Mouse (Mus musculus) embryonic facial prominence, embryonic 15.5 days (tissue): ENCODE measurements around the gene Ebp. TPM values are rescaled to one million over a fixed set of nuclear protein-coding genes. Genes with fewer than 3 reads are reported as not detected.
A peak's percentile ranks its signal among the peaks of the same experiment; 100 is the strongest.

ENCODE experiments used
- ATAC-seq: fragments of 200-750 bp; cut with Nextera tagmentation; 2 replicates; pipeline ENCODE4 v1.8.0; 2017; ENCODE audit warnings: low read depth, moderate TSS enrichment; ENCODE audit not compliant: insufficient number of reproducible peaks, low FRiP score, low TSS enrichment
- H3K27ac ChIP-seq: fragments of 300-500 bp; sonication (generic); replicated peaks from 2 replicates; pipeline ENCODE4 v1.5.1; 2015; ENCODE audit warnings: mild to moderate bottlenecking, inconsistent platforms
- H3K27me3 ChIP-seq: fragments of 300-500 bp; sonication (generic); 2 replicates; pipeline ENCODE4 v1.6.1; 2015; ENCODE audit warnings: inconsistent platforms
- H3K36me3 ChIP-seq: fragments of 300-500 bp; sonication (generic); 2 replicates; pipeline ENCODE4 v1.6.1; 2015; ENCODE audit warnings: mild to moderate bottlenecking, inconsistent platforms
- H3K4me1 ChIP-seq: fragments of 300-500 bp; sonication (generic); 2 replicates; pipeline ENCODE4 v1.6.1; 2015; ENCODE audit warnings: inconsistent platforms
- H3K4me2 ChIP-seq: fragments of 300-500 bp; sonication (generic); replicated peaks from 2 replicates; pipeline ENCODE4 v1.6.1; 2015; ENCODE audit warnings: mild to moderate bottlenecking, inconsistent platforms
- H3K4me3 ChIP-seq: fragments of 300-500 bp; sonication (generic); replicated peaks from 2 replicates; pipeline ENCODE4 v1.5.1; 2015; ENCODE audit warnings: mild to moderate bottlenecking, inconsistent platforms
- H3K9ac ChIP-seq: fragments of 300-500 bp; sonication (generic); 2 replicates; pipeline ENCODE4 v1.6.1; 2015; ENCODE audit warnings: inconsistent platforms
- H3K9me3 ChIP-seq: fragments of 300-500 bp; sonication (generic); replicated peaks from 2 replicates; pipeline ENCODE4 v1.6.1; 2016; ENCODE audit warnings: inconsistent platforms
- WGBS: fragments of 180-500 bp; shearing (Covaris S2); methylation state at CpG from one replicate; pipeline ENCODE4 v1.1.7; 2015; 5-methylcytosine and 5-hydroxymethylcytosine counted together
- polyA plus RNA-seq: library from polyadenylated mRNA; unstranded; fragments of >200 nt; fragmentation: Nextera tagmentation; extraction: Ambion mirVana; gene quantifications from 2 replicates; pipeline ENCODE4 v1.2.1, GENCODE M21; 2015

Ebp gene
- polyA plus RNA-seq, result 48.0 and 48.6 TPM in 2 replicates

DNA sequence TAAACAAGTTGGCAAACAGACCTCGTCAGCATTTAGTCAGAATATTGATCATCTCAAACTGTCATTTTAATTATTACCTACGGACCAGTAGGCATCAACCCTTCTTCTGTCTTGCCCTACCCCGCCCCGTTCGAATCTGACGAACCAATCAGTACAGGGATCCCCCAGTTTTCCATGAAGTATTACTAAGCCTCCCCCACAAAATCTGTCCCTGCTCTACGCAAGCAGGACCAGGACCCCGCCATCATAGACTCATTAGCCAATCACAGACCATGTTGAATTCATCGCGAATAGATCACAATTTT is at the start of gene Ebp:
Gene Ebp, minus strand, starts transcription at position 94 of the 305 bp plus-strand sequence.
- H3K27ac ChIP-seq, result no peak within 1 kb of the TSS
- no peaks in the 10 kb centered on the region for H3K4me1 ChIP-seq
- H3K27me3 ChIP-seq, result no peaks in the 10 kb centered on the region
- no peaks in the 10 kb centered on the region for H3K36me3 ChIP-seq
- H3K4me2 ChIP-seq, result peak within 1 kb of the TSS; percentile 49
- peak within 1 kb of the TSS; percentile 47 for H3K9ac ChIP-seq
- 24% methylated on average over 10 of the region's 10 CpGs for WGBS
- ATAC-seq, result no peak
- H3K4me3 ChIP-seq, result peak within 1 kb of the TSS; percentile 58
- H3K9me3 ChIP-seq, result no peaks in the 10 kb centered on the region

DNA sequence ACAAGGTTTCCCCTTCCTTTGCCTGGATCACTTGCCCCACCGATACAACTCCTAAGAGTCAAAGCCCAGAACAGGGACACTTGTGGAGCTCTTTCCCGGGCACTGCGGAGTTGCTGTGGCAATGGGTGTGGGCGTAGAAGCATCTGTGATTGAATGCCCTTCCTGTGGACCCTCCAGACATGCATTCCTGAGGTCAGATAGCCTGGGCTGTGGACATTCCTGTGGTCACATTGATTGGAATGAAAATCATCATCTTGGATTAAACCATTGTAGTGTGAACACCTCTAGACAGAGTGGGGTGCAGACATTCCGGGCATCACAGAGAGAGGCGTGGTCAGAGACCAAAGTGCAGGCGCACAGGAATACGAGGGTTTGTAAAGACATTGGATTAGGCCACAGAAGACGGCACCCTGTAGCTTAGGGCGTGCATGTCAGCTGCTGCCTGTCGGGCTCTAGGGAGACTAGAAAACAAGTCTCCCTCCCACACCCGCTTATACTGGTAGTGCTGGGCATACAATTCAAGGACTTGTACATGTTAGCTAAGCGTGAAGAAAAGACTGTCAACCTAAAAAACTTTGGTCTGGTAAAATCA is 45.6 kb upstream of the Ebp start:
- ATAC-seq, result peak; percentile 65; the same call in 1 of the 2 replicates
- H3K27ac ChIP-seq, result no peak overlapping the region
- H3K4me1 ChIP-seq, result no peaks in the 10 kb centered on the region
- H3K36me3 ChIP-seq, result no peaks in the 10 kb centered on the region
- H3K4me3 ChIP-seq, result no peak overlapping the region
- no peak overlapping the region for H3K4me2 ChIP-seq
- H3K9me3 ChIP-seq, result no peaks in the 10 kb centered on the region
- H3K9ac ChIP-seq, result no peak overlapping the region
- H3K27me3 ChIP-seq, result no peaks in the 10 kb centered on the region
- WGBS, result 69% methylated on average over 13 of the region's 13 CpGs

DNA sequence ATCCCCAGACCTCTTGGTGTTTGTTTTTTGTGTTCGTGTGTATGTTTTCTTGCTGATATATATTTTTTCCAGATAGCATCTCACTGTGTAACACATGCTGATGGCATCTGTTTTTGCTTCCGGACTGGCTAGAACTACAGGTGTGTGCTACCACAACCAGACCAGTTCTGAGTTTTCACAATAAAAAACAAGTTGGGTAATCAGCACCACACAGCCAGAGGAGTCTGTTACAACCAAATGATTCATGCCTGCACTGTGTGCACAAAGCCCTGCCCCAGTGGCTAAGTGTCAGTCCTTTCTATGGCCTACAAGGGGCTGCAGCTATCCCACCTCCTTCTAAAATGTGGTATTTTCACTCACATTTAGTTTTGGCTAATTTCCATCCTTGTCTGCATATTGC is 43.4 kb upstream of the Ebp start:
- Histone ChIP-seq H3K9me3 (no peaks in the 10 kb centered on the region), H3K36me3 (no peaks in the 10 kb centered on the region), H3K4me1 (no peaks in the 10 kb centered on the region), H3K27me3 (no peaks in the 10 kb centered on the region), H3K27ac (no peak overlapping the region), H3K4me2 (no peak overlapping the region), H3K4me3 (no peak overlapping the region), H3K9ac (no peak overlapping the region)
- 71% methylated on average over 2 of the region's 2 CpGs for WGBS
- no peak for ATAC-seq

DNA sequence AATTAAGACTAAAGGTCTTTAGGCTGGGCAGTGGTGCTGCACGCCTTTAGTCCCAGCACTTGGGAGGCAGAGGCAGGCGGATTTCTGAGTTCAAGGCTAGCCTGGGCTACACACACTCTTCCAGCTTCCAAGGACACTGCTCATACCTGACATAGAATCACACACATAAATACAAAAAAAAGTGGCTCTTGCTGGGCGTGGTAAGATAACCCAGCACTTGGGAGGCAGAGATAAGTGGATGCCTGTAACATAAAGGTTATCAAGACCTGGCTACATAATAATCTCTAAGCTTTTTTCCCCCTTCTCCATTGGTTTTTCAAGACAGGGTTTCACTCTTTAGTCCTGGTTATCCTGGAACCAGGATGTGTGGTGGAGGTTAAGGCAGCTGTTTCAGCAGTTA is 40.3 kb upstream of the Ebp start:
- no peaks in the 10 kb centered on the region for H3K27me3 ChIP-seq

DNA sequence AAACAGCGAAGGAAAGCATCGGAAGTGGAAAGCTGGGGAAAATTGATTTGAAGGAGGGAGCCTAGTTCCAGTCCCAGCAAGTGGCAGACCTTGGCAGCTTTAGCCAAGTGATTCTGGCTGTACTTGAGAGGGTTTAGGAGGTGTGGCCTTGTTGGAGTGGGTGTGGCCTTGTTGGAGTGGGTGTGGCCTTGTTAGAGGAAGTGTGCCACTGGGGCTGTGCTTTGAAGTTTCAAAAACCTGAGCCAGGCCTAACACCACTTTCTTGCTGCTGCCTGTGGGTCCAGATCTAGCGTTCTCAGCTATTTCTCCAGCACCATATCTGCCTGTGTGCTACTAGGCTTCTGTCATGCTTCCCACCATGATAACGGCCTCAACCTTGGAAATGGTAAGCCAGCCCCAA is 37.0 kb upstream of the Ebp start:
- H3K36me3 ChIP-seq, result no peaks in the 10 kb centered on the region
- H3K9ac ChIP-seq, result no peak overlapping the region
- 79% methylated on average over 4 of the region's 4 CpGs for WGBS
- H3K9me3 ChIP-seq, result no peaks in the 10 kb centered on the region
- no peak overlapping the region for H3K27ac ChIP-seq
- no peak overlapping the region for H3K4me2 ChIP-seq
- no peaks in the 10 kb centered on the region for H3K4me1 ChIP-seq
- ATAC-seq, result no peak
- H3K4me3 ChIP-seq, result no peak overlapping the region
- H3K27me3 ChIP-seq, result no peaks in the 10 kb centered on the region

More for the DNA sequence above, 40.3 kb upstream of the Ebp start:
- Histone ChIP-seq H3K27ac (no peak overlapping the region), H3K4me1 (no peaks in the 10 kb centered on the region), H3K4me3 (no peak overlapping the region), H3K9ac (no peak overlapping the region), H3K4me2 (no peak overlapping the region), H3K36me3 (no peaks in the 10 kb centered on the region), H3K9me3 (no peaks in the 10 kb centered on the region)
- 82% methylated on average over 3 of the region's 3 CpGs for WGBS
- ATAC-seq, result no peak

DNA sequence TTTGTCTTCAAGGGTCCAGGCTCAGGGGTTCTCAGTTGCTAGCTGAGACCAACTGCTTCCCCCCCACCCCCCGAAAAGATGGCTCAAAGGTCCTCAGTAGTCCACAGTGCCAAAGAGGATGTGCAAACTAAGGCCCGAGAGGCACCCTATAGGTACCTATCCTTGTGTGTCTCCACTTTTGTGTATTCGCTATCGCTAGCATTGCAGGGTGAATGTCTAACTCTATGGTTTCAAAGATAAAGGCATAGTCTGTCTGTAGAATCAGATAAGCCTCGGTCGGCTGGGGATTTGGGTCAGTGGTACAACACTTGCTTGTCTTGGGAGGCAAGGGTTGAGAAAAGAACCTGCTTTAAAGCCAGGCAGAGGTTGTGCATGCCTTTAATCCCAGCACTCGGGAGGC is 30.2 kb upstream of the Ebp start:
- Histone ChIP-seq H3K27ac (0 out of 2 replicates have a peak overlapping the region, but pooled peaks have one; percentile 55), H3K9ac (no peak overlapping the region), H3K9me3 (no peaks in the 10 kb centered on the region), H3K4me2 (no peak overlapping the region), H3K27me3 (no peaks in the 10 kb centered on the region), H3K36me3 (no peaks in the 10 kb centered on the region), H3K4me3 (no peak overlapping the region), H3K4me1 (no peaks in the 10 kb centered on the region)
- no peak for ATAC-seq
- WGBS, result 79% methylated on average over 7 of the region's 7 CpGs

DNA sequence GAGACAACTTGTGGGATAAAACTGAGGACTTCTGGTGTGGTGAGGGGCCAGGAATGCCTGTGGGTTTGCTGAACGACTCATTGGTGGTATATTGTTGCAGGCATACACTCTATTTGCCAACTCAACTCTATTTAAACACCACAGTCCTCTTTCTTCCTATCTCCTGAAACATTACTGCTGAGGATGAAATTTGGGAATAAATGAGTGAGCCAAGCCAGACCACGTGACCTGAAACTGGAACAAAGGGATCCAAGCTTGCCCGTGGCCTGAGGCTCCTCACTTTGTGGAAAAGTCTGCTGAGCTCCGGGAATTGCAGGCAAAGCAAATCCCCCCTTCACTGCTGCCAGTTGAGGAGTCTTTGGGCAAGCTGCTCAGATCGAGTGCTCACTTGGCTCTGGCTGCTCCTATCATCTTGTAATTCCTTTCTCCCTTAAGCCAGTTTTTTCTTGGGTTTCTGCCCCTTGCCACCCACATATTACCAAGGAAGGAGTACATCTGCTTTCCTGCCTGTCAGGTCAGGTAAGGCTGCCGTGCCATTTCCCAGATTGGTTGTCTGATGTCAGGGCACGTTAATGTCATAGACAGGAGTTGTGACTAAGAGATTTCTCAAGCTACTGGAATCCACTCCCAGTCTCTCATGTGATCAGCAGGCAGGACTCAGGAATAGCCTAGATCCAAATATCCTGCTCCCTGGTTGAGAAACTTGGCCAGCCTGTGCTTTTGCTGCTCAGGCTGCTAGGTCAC is 29.5 kb upstream of the Ebp start:
- Histone ChIP-seq H3K27me3 (no peaks in the 10 kb centered on the region), H3K4me1 (no peaks in the 10 kb centered on the region), H3K9ac (no peak overlapping the region), H3K9me3 (no peaks in the 10 kb centered on the region), H3K4me2 (no peak overlapping the region), H3K27ac (peak overlapping the region; percentile 55; the same call in 1 of the 2 replicates), H3K4me3 (no peak overlapping the region), H3K36me3 (no peaks in the 10 kb centered on the region)
- ATAC-seq, result peak; percentile 39; the same call in 1 of the 2 replicates
- 34% methylated on average over 7 of the region's 7 CpGs for WGBS

DNA sequence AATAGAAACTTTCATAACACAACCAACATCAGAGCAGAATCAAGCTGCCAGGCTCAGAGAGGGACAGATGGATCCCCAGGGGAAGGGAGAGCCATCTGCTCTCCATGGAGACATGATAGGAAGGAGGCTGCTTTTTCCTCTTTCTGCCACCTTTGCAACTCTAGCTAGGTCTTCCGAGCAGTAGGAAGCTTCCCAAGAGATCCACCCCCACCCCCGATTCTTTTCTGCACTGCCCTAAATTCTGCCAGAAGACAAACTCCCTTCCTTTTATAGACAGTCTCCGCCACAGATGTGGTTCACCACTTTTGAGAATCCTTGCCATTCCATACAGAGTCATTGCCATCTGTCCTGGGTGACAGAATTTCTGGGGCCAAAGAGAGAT is 29.0 kb upstream of the Ebp start:
- no peaks in the 10 kb centered on the region for H3K27me3 ChIP-seq
- WGBS, result 44% methylated on average over 3 of the region's 3 CpGs
- H3K4me1 ChIP-seq, result no peaks in the 10 kb centered on the region
- no peaks in the 10 kb centered on the region for H3K9me3 ChIP-seq
- H3K4me2 ChIP-seq, result no peak overlapping the region
- H3K36me3 ChIP-seq, result no peaks in the 10 kb centered on the region
- ATAC-seq, result no peak
- no peak overlapping the region for H3K9ac ChIP-seq
- H3K27ac ChIP-seq, result no peak overlapping the region
- no peak overlapping the region for H3K4me3 ChIP-seq

DNA sequence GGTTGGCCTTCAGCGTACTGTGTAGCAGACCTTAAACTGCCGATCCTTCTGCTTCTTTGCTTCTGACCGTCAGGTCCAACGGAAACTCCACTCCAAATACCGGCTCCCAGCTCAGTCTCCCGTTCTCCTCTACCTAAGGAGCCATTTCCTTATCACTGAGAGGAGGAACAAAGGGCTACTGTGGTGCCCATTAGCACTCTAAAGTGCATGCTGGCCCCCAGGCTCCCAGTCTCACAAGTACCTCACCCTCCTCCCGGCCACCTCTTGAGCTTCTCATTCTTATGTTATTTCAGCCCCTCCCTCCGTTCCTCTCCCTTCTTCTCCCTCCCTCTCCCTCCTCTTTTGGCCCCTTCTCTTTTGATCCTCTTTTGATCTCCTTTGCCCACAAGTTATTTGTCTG is 26.3 kb upstream of the Ebp start:
- H3K4me3 ChIP-seq, result no peak overlapping the region
- H3K36me3 ChIP-seq, result no peaks in the 10 kb centered on the region
- 38% methylated on average over 8 of the region's 8 CpGs for WGBS
- ATAC-seq, result no peak
- no peaks in the 10 kb centered on the region for H3K4me1 ChIP-seq
- H3K9me3 ChIP-seq, result no peaks in the 10 kb centered on the region
- no peaks in the 10 kb centered on the region for H3K27me3 ChIP-seq
- H3K9ac ChIP-seq, result no peak overlapping the region
- no peak overlapping the region for H3K27ac ChIP-seq
- no peak overlapping the region for H3K4me2 ChIP-seq

DNA sequence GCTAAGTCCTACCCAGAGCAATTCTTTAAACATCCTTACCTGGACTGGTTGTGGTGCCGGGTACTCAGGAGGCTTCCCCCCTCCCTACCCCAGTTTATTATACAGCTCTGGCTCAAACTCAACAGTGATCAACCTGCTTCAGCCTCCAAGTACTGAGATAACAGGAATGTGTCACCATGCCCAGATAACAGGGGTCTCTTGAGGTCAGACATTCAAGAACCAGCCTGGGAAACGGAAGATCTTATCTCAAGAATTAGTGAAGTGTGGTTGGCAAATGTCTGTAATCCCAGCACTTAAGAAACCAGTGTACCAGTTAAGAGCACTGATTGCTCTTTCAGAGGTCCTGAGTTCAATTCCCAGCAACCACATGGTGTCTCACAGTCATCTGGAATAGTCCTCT is 24.8 kb upstream of the Ebp start:
- Histone ChIP-seq H3K4me2 (no peak overlapping the region), H3K9ac (no peak overlapping the region), H3K9me3 (no peaks in the 10 kb centered on the region), H3K27me3 (no peaks in the 10 kb centered on the region), H3K4me3 (no peak overlapping the region), H3K27ac (no peak overlapping the region), H3K36me3 (no peaks in the 10 kb centered on the region), H3K4me1 (no peaks in the 10 kb centered on the region)
- WGBS, result 56% methylated on average over 2 of the region's 2 CpGs
- ATAC-seq, result no peak

DNA sequence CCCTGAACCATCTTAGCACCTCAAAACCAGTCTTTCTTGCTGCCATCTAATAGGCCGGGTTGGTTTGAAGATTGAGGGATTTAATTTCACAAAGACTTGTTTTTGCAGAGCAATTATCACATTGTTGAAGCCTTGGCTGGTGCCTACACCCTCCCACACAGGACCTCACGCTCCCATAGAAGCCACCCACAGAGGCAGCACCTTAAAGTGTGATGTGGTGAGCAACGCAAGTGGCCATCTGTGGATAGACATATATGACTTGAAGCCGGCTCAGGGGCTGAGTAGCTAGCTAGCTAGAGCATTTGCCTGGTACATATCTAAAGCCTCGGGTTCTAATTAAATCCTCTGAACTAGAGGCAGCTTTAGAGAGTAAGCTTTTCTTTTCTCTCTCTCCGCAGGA is 24.1 kb upstream of the Ebp start:
- Histone ChIP-seq H3K9me3 (no peaks in the 10 kb centered on the region), H3K4me3 (no peak overlapping the region), H3K9ac (no peak overlapping the region), H3K4me2 (no peak overlapping the region), H3K4me1 (no peaks in the 10 kb centered on the region), H3K36me3 (no peaks in the 10 kb centered on the region), H3K27me3 (no peaks in the 10 kb centered on the region), H3K27ac (no peak overlapping the region)
- no peak for ATAC-seq
- 36% methylated on average over 6 of the region's 6 CpGs for WGBS
